Mouse (Mus musculus) embryonic fibroblast, embryonic 13.5 days (primary cell): Measurements from ENCODE around the gene Hsd17b2. TPM values are rescaled to one million over a fixed set of nuclear protein-coding genes. Genes with fewer than 3 reads are reported as not detected.
A peak's percentile ranks its signal among the peaks of the same experiment; 100 is the strongest.

Experiments used
- H3K27ac ChIP-seq: 2 replicates; pipeline ENCODE4 v1.5.1; 2012; ENCODE audit warnings: low read length, control low read depth, inconsistent platforms; ENCODE audit not compliant: insufficient read depth
- H3K4me1 ChIP-seq: 2 replicates; pipeline ENCODE4 v1.6.1; 2011; ENCODE audit warnings: low read length; ENCODE audit not compliant: control insufficient read depth, insufficient read depth
- H3K4me3 ChIP-seq: 2 replicates; pipeline ENCODE4 v1.5.1; 2011; ENCODE audit warnings: mild to moderate bottlenecking, control low read depth, low read length; ENCODE audit not compliant: insufficient read depth
- CTCF ChIP-seq: IDR thresholded peaks from 2 replicates; pipeline ENCODE4 v1.5.1; 2011; ENCODE audit warnings: mild to moderate bottlenecking, control low read depth, low read length, moderate library complexity, borderline replicate concordance; ENCODE audit not compliant: insufficient read depth
- POLR2A ChIP-seq: IDR thresholded peaks from 2 replicates; pipeline ENCODE4 v1.6.1; 2011; ENCODE audit warnings: low read depth, mild to moderate bottlenecking, control low read depth, low read length, moderate library complexity
- polyA plus RNA-seq: library from polyadenylated mRNA; stranded (reverse); fragments of >200 nt; gene quantifications from 2 replicates; pipeline ENCODE4 v1.2.4, GENCODE M21; 2011; ENCODE audit warnings: low read depth; ENCODE audit not compliant: missing spikeins, insufficient read length

The Hsd17b2 gene
- polyA plus RNA-seq, 1 experiment: not detected

DNA sequence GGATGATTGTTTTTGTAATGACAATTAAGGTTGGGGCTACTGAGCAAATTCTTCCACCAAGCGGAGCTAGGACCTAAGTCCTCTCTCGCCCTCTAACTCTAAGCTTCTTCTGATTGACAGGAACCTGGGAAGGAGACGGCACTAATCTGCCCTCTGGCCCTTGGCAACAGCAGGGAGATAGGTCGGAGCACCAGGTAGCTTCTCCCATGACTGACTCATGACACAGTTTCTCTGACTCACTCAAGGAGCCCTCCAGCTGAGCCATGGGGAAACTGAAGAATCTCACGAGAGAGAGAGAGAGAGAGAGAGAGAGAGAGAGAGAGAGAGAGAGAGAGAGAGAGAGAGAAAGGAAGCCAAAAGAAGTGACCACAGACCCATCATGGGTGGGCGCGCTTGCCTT lies 67.3 kb downstream of the Hsd17b2 start:
- Histone ChIP-seq H3K4me3 (no peak overlapping the region), H3K4me1 (no peaks in the 10 kb centered on the region), H3K27ac (no peak overlapping the region)
- no peak for TF ChIP-seq CTCF
- no peak for TF ChIP-seq POLR2A

DNA sequence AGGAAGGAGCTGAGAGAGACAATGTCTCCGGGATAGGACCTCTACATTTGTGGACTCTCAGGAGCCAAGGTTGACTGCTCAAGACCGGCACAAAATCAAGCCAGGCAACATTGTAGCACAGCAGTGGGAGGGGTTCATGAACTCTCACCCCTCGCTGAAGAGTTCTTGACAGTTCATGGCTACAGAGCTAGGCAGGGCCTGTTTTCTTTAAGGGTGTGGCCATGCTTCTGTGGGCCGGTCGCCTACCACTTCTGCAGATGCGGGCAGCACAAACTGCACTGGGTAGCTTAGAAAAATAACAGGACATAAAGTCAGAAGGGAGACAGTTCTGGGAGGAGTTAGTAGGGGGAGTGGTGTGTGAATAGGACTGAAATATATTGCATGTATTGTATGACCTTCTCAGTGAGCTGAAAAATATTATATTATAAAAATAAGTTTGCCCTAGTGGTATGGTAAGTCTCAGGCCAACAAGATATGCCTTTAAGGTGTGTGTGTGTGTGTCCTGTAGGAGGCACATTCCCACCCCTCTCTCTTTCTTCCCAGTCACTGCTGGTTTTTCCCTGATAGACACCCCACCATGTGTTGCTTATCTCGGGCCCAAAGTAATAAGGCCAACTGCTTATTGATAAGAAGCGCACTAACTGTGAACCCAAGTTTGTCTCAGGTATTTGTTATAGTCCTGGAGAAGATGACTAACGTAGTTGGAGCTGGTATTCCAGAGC lies 69.6 kb downstream of the Hsd17b2 start:
- H3K4me3 ChIP-seq: no peak overlapping the region
- TF ChIP-seq POLR2A: no peak
- TF ChIP-seq CTCF: no peak

DNA sequence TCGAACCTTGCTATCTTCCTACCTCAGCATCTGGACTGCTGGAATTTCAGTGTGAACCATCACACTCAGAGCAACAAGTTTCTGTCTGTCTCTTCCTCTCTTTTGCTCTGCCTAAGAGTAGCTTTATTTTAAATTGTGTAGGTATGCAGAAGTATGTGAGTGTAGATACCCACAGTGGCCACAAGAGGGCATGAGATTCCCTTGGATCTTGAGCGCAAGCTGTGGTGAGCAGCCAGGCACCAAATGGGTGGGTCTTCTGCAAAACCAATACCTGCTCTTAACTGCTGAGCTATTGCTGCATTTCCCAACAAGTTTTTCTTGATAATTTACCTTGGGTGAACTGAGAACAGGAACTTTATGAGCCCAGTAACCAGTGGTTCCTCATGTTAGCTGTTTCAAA lies 70.4 kb downstream of the Hsd17b2 start:
- no peak overlapping the region for H3K4me3 ChIP-seq
- peak; percentile 62; the same call in 1 of the 2 replicates for TF ChIP-seq CTCF
- TF ChIP-seq POLR2A: no peak
- H3K27ac ChIP-seq: no peak overlapping the region
- no peaks in the 10 kb centered on the region for H3K4me1 ChIP-seq

More for the DNA sequence above, 69.6 kb downstream of the Hsd17b2 start:
- Histone ChIP-seq H3K4me1 (no peaks in the 10 kb centered on the region), H3K27ac (no peak overlapping the region)

- no peak overlapping the region for H3K4me3 ChIP-seq
- no peak overlapping the region for H3K27ac ChIP-seq
- no peaks in the 10 kb centered on the region for H3K4me1 ChIP-seq
- TF ChIP-seq CTCF (peak; percentile 38; the same call in 1 of the 2 replicates), POLR2A (no peak)
These were observed 70.9 kb downstream of the Hsd17b2 start for GRCm38 (mm10) chr8:117772597-117772996.

GRCm38 (mm10) chr8:117775626-117776025 lies 73.9 kb downstream of the Hsd17b2 start:
- TF ChIP-seq CTCF (no peak), POLR2A (no peak)
- no peak overlapping the region for H3K27ac ChIP-seq
- H3K4me3 ChIP-seq: no peak overlapping the region
- H3K4me1 ChIP-seq: no peaks in the 10 kb centered on the region

DNA sequence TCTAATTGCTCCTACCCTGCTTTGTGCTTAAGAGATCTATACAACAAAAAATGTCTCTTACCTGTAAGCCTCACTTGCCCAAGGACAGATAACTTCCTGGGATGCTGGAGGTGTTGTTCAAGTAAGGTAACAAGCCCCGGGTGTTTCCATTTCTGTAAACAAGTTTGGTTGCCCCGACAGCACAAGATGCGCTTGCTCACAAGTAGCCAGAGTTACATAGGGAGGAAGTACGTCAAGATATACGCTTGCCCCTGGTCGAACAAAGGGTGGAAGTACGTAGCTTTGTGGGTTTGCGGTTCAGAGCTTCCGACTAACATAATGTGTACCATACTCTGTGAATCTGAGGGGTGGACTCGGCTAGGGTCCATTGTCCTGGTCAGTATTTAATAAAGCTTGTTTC lies 74.4 kb downstream of the Hsd17b2 start:
- no peak for TF ChIP-seq POLR2A
- no peak for TF ChIP-seq CTCF
- no peaks in the 10 kb centered on the region for H3K4me1 ChIP-seq
- H3K4me3 ChIP-seq: no peak overlapping the region
- H3K27ac ChIP-seq: no peak overlapping the region

GRCm38 (mm10) chr8:117778531-117779322 lies 77.0 kb downstream of the Hsd17b2 start:
- Histone ChIP-seq H3K27ac (no peak overlapping the region), H3K4me3 (no peak overlapping the region), H3K4me1 (no peaks in the 10 kb centered on the region)
- TF ChIP-seq POLR2A (no peak), CTCF (no peak)

- no peak for TF ChIP-seq CTCF
- TF ChIP-seq POLR2A: no peak
- H3K27ac ChIP-seq: no peak overlapping the region
- H3K4me1 ChIP-seq: no peaks in the 10 kb centered on the region
- H3K4me3 ChIP-seq: no peak overlapping the region
These were observed 77.6 kb downstream of the Hsd17b2 start for GRCm38 (mm10) chr8:117779344-117779743.

GRCm38 (mm10) chr8:117781375-117782129 lies 79.8 kb downstream of the Hsd17b2 start:
- Histone ChIP-seq H3K27ac (no peak overlapping the region), H3K4me1 (no peaks in the 10 kb centered on the region), H3K4me3 (no peak overlapping the region)
- TF ChIP-seq CTCF: no peak
- no peak for TF ChIP-seq POLR2A
